Mouse (Mus musculus) bone marrow, adult 2 months (tissue): ENCODE data around the gene Slc22a21. TPM values are rescaled to one million over a fixed set of nuclear protein-coding genes. Genes with fewer than 3 reads are reported as not detected.
"Not testable (repeated sequence)": the region's sequence is repeated elsewhere in the genome, so short reads cannot be mapped to it uniquely, and the experiment has no call there.

ENCODE experiments used
- H3K27ac ChIP-seq: fragments of 200-500 bp; 2 replicates; pipeline ENCODE4 v1.5.1; 2012; ENCODE audit warnings: low read depth, mild to moderate bottlenecking, control low read depth, inconsistent platforms, low read length; ENCODE audit not compliant: control insufficient read depth, poor library complexity, insufficient read depth
- H3K4me1 ChIP-seq: fragments of 200-500 bp; 2 replicates; pipeline ENCODE4 v1.6.1; 2011; ENCODE audit warnings: low read length; ENCODE audit not compliant: control insufficient read depth, insufficient read depth
- H3K4me3 ChIP-seq: fragments of 200-500 bp; replicated peaks from 2 replicates; pipeline ENCODE3; 2011; ENCODE audit warnings: mild to moderate bottlenecking, low read depth, low read length, control low read depth; ENCODE audit not compliant: control insufficient read depth
- CTCF ChIP-seq: fragments of 200-500 bp; IDR thresholded peaks from 2 replicates; pipeline ENCODE4 v1.5.1; 2011; ENCODE audit warnings: low read length, control low read depth; ENCODE audit not compliant: control insufficient read depth, insufficient read depth
- POLR2A ChIP-seq: fragments of 200-500 bp; IDR thresholded peaks from 2 replicates; pipeline ENCODE4 v1.6.1; 2011; ENCODE audit warnings: low read depth, mild to moderate bottlenecking, control low read depth, low read length, borderline replicate concordance; ENCODE audit not compliant: control insufficient read depth
- WGBS: fragments of 180-500 bp; shearing (Covaris S2); methylation state at CpG from one replicate; pipeline ENCODE4 v1.1.7; 2018; 5-methylcytosine and 5-hydroxymethylcytosine counted together
- polyA plus RNA-seq: library from polyadenylated mRNA; stranded (reverse); fragments of >200 nt; gene quantifications from 2 replicates; pipeline ENCODE4 v1.2.4, GENCODE M21; 2011; ENCODE audit warnings: low replicate concordance; ENCODE audit not compliant: missing spikeins, insufficient read depth, insufficient read length

The Slc22a21 gene
- polyA plus RNA-seq, 1 experiment = 6.3 TPM

- no peak for TF ChIP-seq CTCF
- Histone ChIP-seq H3K4me3 (no peak overlapping the region), H3K4me1 (no peaks in the 10 kb centered on the region; the same call in none of the 2 replicates), H3K27ac (no peak overlapping the region)
- WGBS = 65% methylated on average over 3 of the region's 3 CpGs
Measured at GRCm38 (mm10) chr11:53977672-53978071, 2.5 kb downstream of the Slc22a21 start.

- H3K4me3 ChIP-seq = no peak overlapping the region
- H3K4me1 ChIP-seq = no peaks in the 10 kb centered on the region; the same call in none of the 2 replicates
- TF ChIP-seq CTCF (no peak), POLR2A (no peak)
- H3K27ac ChIP-seq = no peak overlapping the region
Measured at GRCm38 (mm10) chr11:53975559-53975958, 4.6 kb downstream of the Slc22a21 start.

GRCm38 (mm10) chr11:53958984-53959383 is 21.1 kb downstream of the Slc22a21 start:
- Histone ChIP-seq H3K4me3 (no peak overlapping the region), H3K27ac (no peak overlapping the region), H3K4me1 (no peaks in the 10 kb centered on the region)
- WGBS = 76% methylated on average over 3 of the region's 3 CpGs
- no peak for TF ChIP-seq POLR2A
- TF ChIP-seq CTCF = no peak

- H3K4me3 ChIP-seq, H3K27ac ChIP-seq, H3K4me1 ChIP-seq: not testable (repeated sequence)
- 50% methylated on average over 4 of the region's 4 CpGs for WGBS
- peak; percentile 36 for TF ChIP-seq CTCF
Measured at GRCm38 (mm10) chr11:53958176-53958575, 22.0 kb downstream of the Slc22a21 start.

- 80% methylated on average over 1 of the region's 1 CpGs for WGBS
- Histone ChIP-seq H3K4me3 (no peak overlapping the region), H3K4me1 (no peaks in the 10 kb centered on the region), H3K27ac (no peak overlapping the region)
- TF ChIP-seq POLR2A = no peak
Measured at GRCm38 (mm10) chr11:53956636-53957035, 23.5 kb downstream of the Slc22a21 start.

DNA sequence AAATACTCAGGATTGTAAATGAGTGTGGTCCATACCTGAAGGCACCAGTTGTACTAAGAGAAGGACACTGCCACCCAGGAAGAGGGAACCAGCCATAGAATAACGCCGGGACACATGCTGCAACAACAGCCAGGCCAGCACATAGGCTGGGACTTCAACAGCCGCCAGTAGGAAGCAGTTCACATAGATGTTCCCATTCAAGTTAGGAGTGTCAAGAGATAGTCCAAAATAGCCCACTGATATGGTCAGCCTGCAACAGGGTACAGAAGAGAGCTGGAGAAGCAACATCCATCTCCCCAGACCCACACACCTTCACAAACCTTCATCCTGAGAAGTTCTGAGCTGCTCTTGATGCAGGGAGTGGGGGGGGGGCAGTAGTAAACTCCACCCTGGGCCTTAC is 25.5 kb downstream of the Slc22a21 start:
- TF ChIP-seq CTCF = no peak
- TF ChIP-seq POLR2A = no peak
- Histone ChIP-seq H3K4me3 (no peak overlapping the region), H3K27ac (no peak overlapping the region), H3K4me1 (no peaks in the 10 kb centered on the region)
- 87% methylated on average over 3 of the region's 3 CpGs for WGBS

GRCm38 (mm10) chr11:53950133-53950532 is 30.0 kb downstream of the Slc22a21 start:
- 100% methylated on average over 1 of the region's 3 CpGs for WGBS
- not testable (repeated sequence) for H3K4me1 ChIP-seq, H3K4me3 ChIP-seq, H3K27ac ChIP-seq

- H3K4me3 ChIP-seq, H3K27ac ChIP-seq, H3K4me1 ChIP-seq: not testable (repeated sequence)
- WGBS = 64% methylated on average over 4 of the region's 4 CpGs
Measured at GRCm38 (mm10) chr11:53931944-53932318, 48.2 kb downstream of the Slc22a21 start.

DNA sequence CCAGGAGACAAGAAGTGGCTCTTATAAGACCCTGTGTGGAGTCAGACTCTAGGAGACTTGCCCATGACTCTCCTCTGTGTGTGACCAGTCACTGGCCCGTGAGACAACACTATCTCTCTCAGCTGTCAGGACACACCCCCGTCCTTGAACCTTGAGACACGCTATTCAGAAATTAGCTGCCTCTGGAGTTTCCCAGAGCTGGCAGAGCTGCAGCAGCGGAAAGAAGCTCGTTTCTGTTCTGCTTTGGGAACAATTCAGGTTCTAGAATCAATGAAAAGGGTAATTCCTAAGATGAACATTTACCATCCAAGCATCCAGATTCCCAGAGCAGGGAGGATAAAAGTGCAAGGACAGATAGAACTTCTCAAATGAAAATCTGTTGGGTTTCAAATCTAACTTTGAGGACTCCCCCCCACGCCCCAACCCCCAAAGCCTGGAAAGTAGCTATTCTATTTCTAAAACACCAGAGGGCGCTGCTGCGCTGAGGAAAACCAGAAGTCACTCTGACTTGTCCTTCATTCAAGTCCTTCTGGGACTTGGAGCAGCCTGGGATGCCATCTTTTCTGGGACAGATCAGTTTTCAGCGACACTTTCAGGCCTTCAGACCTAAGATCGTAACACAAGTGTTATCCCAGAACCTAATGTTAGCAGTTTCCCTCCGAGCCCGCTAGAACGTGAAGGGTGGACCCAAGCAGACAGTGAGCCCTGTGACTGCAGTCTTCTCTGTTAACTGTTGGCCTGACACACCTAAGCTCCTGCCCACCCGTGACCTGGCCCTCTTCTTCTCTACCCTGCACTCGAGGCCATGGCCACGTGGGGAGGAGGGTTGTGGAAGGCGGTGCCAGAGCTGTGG is 48.8 kb downstream of the Slc22a21 start:
- Histone ChIP-seq H3K4me1 (no peaks in the 10 kb centered on the region; the same call in 1 of the 2 replicates), H3K4me3 (no peak overlapping the region), H3K27ac (no peak overlapping the region)
- TF ChIP-seq POLR2A (no peak), CTCF (peak; percentile 48; the same call in 1 of the 2 replicates)
- WGBS = 39% methylated on average over 17 of the region's 17 CpGs
